Mouse (Mus musculus): ENCODE data around the gene Gprc5a. TPM values are rescaled to one million over a fixed set of nuclear protein-coding genes. Genes with fewer than 3 reads are reported as not detected.

Gene Gprc5a
- polyA plus RNA-seq, 1 experiment, result not detected

- H3K36me3 ChIP-seq (ENCODE audit: control insufficient read depth), result no peaks in the 10 kb centered on the region
- peaks cover 26% of the 10 kb centered on the region for H3K27me3 ChIP-seq (ENCODE audit: control insufficient read depth)
- TF ChIP-seq TAL1 (IDR thresholded peaks at IDR 0.05; ENCODE audit: low read length), result no peak
- TF ChIP-seq GATA1 (IDR thresholded peaks at IDR 0.05; ENCODE audit: low read length), result no peak
- H3K4me1 ChIP-seq (ENCODE audit: control insufficient read depth), result peaks cover 16% of the 10 kb centered on the region
- no peaks in the 10 kb centered on the region for H3K9me3 ChIP-seq (ENCODE audit: control insufficient read depth, low read length)
- no peak overlapping the region for H3K4me3 ChIP-seq (replicated peaks)
Observed at GRCm38 (mm10) chr6:135066795-135067445, 1.5 kb downstream of the Gprc5a start.

- Histone ChIP-seq H3K4me3 (replicated peaks) (no peak overlapping the region), H3K27me3 (ENCODE audit: control insufficient read depth) (peaks cover 26% of the 10 kb centered on the region), H3K4me1 (ENCODE audit: control insufficient read depth) (peaks cover 16% of the 10 kb centered on the region), H3K9me3 (ENCODE audit: control insufficient read depth, low read length) (no peaks in the 10 kb centered on the region), H3K36me3 (ENCODE audit: control insufficient read depth) (no peaks in the 10 kb centered on the region)
- no peak for TF ChIP-seq TAL1 (IDR thresholded peaks at IDR 0.05; ENCODE audit: low read length)
- no peak for TF ChIP-seq GATA1 (IDR thresholded peaks at IDR 0.05; ENCODE audit: low read length)
Observed at GRCm38 (mm10) chr6:135068221-135068620, 2.8 kb downstream of the Gprc5a start.

- Histone ChIP-seq H3K4me3 (replicated peaks) (no peak overlapping the region), H3K27me3 (ENCODE audit: control insufficient read depth) (peaks cover 23% of the 10 kb centered on the region), H3K9me3 (ENCODE audit: control insufficient read depth, low read length) (no peaks in the 10 kb centered on the region), H3K36me3 (ENCODE audit: control insufficient read depth) (no peaks in the 10 kb centered on the region), H3K4me1 (ENCODE audit: control insufficient read depth) (peaks cover 12% of the 10 kb centered on the region)
- TF ChIP-seq GATA1 (IDR thresholded peaks at IDR 0.05; ENCODE audit: low read length), result no peak
- no peak for TF ChIP-seq TAL1 (IDR thresholded peaks at IDR 0.05; ENCODE audit: low read length)
Observed at GRCm38 (mm10) chr6:135069856-135070255, 4.4 kb downstream of the Gprc5a start.

GRCm38 (mm10) chr6:135070347-135070746 is 4.9 kb downstream of the Gprc5a start:
- no peak overlapping the region for H3K4me3 ChIP-seq (replicated peaks)
- no peaks in the 10 kb centered on the region for H3K9me3 ChIP-seq (ENCODE audit: control insufficient read depth, low read length)
- TF ChIP-seq TAL1 (IDR thresholded peaks at IDR 0.05; ENCODE audit: low read length) (no peak), GATA1 (IDR thresholded peaks at IDR 0.05; ENCODE audit: low read length) (no peak)
- peaks cover 19% of the 10 kb centered on the region for H3K27me3 ChIP-seq (ENCODE audit: control insufficient read depth)
- peaks cover 7% of the 10 kb centered on the region for H3K4me1 ChIP-seq (ENCODE audit: control insufficient read depth)
- H3K36me3 ChIP-seq (ENCODE audit: control insufficient read depth), result no peaks in the 10 kb centered on the region

- no peaks in the 10 kb centered on the region for H3K9me3 ChIP-seq (ENCODE audit: control insufficient read depth, low read length)
- H3K36me3 ChIP-seq (ENCODE audit: control insufficient read depth), result no peaks in the 10 kb centered on the region
- H3K4me1 ChIP-seq (ENCODE audit: control insufficient read depth), result no peaks in the 10 kb centered on the region
- no peak overlapping the region for H3K4me3 ChIP-seq (replicated peaks)
- TF ChIP-seq TAL1 (IDR thresholded peaks at IDR 0.05; ENCODE audit: low read length) (no peak), GATA1 (IDR thresholded peaks at IDR 0.05; ENCODE audit: low read length) (no peak)
- no peaks in the 10 kb centered on the region for H3K27me3 ChIP-seq (ENCODE audit: control insufficient read depth)
Observed at GRCm38 (mm10) chr6:135074405-135074947, 9.0 kb downstream of the Gprc5a start.

- no peaks in the 10 kb centered on the region for H3K4me1 ChIP-seq (ENCODE audit: control insufficient read depth)
- no peaks in the 10 kb centered on the region for H3K36me3 ChIP-seq (ENCODE audit: control insufficient read depth)
- H3K27me3 ChIP-seq (ENCODE audit: control insufficient read depth), result no peaks in the 10 kb centered on the region
- H3K9me3 ChIP-seq (ENCODE audit: control insufficient read depth, low read length), result no peaks in the 10 kb centered on the region
- H3K4me3 ChIP-seq (replicated peaks), result no peak overlapping the region
- TF ChIP-seq GATA1 (IDR thresholded peaks at IDR 0.05; ENCODE audit: low read length) (no peak), TAL1 (IDR thresholded peaks at IDR 0.05; ENCODE audit: low read length) (no peak)
Observed at GRCm38 (mm10) chr6:135076202-135076601, 10.8 kb downstream of the Gprc5a start.

GRCm38 (mm10) chr6:135078420-135078819 is 13.0 kb downstream of the Gprc5a start:
- Histone ChIP-seq H3K4me1 (ENCODE audit: control insufficient read depth) (no peaks in the 10 kb centered on the region), H3K9me3 (ENCODE audit: control insufficient read depth, low read length) (no peaks in the 10 kb centered on the region), H3K4me3 (replicated peaks) (no peak overlapping the region), H3K36me3 (ENCODE audit: control insufficient read depth) (no peaks in the 10 kb centered on the region), H3K27me3 (ENCODE audit: control insufficient read depth) (no peaks in the 10 kb centered on the region)
- TF ChIP-seq GATA1 (IDR thresholded peaks at IDR 0.05; ENCODE audit: low read length) (no peak), TAL1 (IDR thresholded peaks at IDR 0.05; ENCODE audit: low read length) (no peak)

- Histone ChIP-seq H3K4me3 (replicated peaks) (no peak overlapping the region), H3K4me1 (ENCODE audit: control insufficient read depth) (no peaks in the 10 kb centered on the region), H3K27me3 (ENCODE audit: control insufficient read depth) (no peaks in the 10 kb centered on the region), H3K36me3 (ENCODE audit: control insufficient read depth) (no peaks in the 10 kb centered on the region), H3K9me3 (ENCODE audit: control insufficient read depth, low read length) (no peaks in the 10 kb centered on the region)
- no peak for TF ChIP-seq TAL1 (IDR thresholded peaks at IDR 0.05; ENCODE audit: low read length)
- no peak for TF ChIP-seq GATA1 (IDR thresholded peaks at IDR 0.05; ENCODE audit: low read length)
Observed at GRCm38 (mm10) chr6:135083991-135084502, 18.6 kb downstream of the Gprc5a start.

- no peaks in the 10 kb centered on the region for H3K4me1 ChIP-seq (ENCODE audit: control insufficient read depth)
- no peaks in the 10 kb centered on the region for H3K9me3 ChIP-seq (ENCODE audit: control insufficient read depth, low read length)
- no peak for TF ChIP-seq GATA1 (IDR thresholded peaks at IDR 0.05; ENCODE audit: low read length)
- TF ChIP-seq TAL1 (IDR thresholded peaks at IDR 0.05; ENCODE audit: low read length), result no peak
Observed at GRCm38 (mm10) chr6:135085703-135086102, 20.3 kb downstream of the Gprc5a start.

More at GRCm38 (mm10) chr6:135085703-135086102, 20.3 kb downstream of the Gprc5a start:
- H3K36me3 ChIP-seq (ENCODE audit: control insufficient read depth), result no peaks in the 10 kb centered on the region
- no peak overlapping the region for H3K4me3 ChIP-seq (replicated peaks)
- no peaks in the 10 kb centered on the region for H3K27me3 ChIP-seq (ENCODE audit: control insufficient read depth)
